Mouse (Mus musculus): ENCODE measurements at regions not wholly inside any gene's neighbourhood (a gene's known extent, or its start where the extent isn't known, plus 50 kb on each side); places are given as distances from the start of the nearest gene placed in this dataset.

DNA sequence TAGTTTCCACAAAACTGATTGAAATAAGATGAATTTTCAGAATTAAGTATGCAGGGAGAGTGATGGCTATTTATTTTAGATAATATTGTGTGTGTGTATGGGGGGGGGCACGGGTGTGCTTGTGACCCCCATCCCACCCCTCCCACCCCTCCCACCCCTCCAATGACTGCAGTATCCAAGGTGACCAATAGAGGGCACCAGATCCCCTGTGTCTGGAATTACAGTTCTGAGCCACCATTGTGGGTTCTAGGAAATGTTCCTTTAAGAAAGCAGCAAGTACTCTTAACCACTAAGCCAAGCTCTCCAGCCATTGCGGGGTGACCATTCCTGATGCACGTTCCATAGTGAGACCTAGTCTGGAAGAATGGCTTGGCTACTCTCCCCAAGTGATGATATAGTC is 101.1 kb upstream of the Rxfp2 start:
- no peaks in the 10 kb centered on the region for H3K27me3 ChIP-seq (ENCODE audit: control insufficient read depth, insufficient read depth, low read depth, low read length)
- no peaks in the 10 kb centered on the region for H3K9me3 ChIP-seq (ENCODE audit: control insufficient read depth, low read length)
- no peaks in the 10 kb centered on the region for H3K36me3 ChIP-seq (ENCODE audit: control insufficient read depth, insufficient read depth, low read length)
- no peak overlapping the region for H3K27ac ChIP-seq (ENCODE audit: low read length)
- no peaks in the 10 kb centered on the region for H3K4me1 ChIP-seq (replicated peaks; ENCODE audit: control insufficient read depth, insufficient read depth, low read length)
- H3K4me2 ChIP-seq (ENCODE audit: low read depth, low read length) = no peak overlapping the region
- 24% methylated on average over 3 of the region's 3 CpGs for WGBS
- ATAC-seq (ENCODE audit: low read depth) = no peak
- H3K4me3 ChIP-seq (ENCODE audit: low read length) = no peak overlapping the region
- no peak overlapping the region for H3K9ac ChIP-seq (ENCODE audit: low read length)

DNA sequence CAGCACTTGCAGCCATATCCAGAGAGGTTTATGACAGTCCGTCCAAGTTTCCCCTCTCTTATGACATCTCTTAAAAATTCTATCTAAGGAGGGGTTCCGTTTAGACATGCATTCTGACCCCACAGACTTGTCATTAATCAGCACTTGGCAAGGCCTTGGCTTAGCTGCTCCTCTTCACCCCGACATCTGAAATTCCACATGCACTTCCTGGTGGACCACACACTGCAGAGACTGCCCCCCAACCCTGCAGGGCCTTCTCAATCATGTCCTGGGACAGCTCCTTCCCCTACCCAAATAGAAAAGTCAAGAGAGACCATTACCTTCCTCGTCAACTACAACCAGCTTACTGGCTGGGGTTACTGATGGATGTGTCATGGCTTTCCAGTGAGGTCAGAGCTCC is 99.4 kb upstream of the Rxfp2 start:
- no peaks in the 10 kb centered on the region for H3K9me3 ChIP-seq (ENCODE audit: control insufficient read depth, low read length)
- H3K36me3 ChIP-seq (ENCODE audit: control insufficient read depth, insufficient read depth, low read length) = no peaks in the 10 kb centered on the region
- WGBS = 33% methylated on average over 4 of the region's 4 CpGs
- H3K4me1 ChIP-seq (replicated peaks; ENCODE audit: control insufficient read depth, insufficient read depth, low read length) = no peaks in the 10 kb centered on the region
- H3K27ac ChIP-seq (ENCODE audit: low read length) = no peak overlapping the region
- H3K4me2 ChIP-seq (ENCODE audit: low read depth, low read length) = no peak overlapping the region
- ATAC-seq (ENCODE audit: low read depth) = no peak
- no peak overlapping the region for H3K9ac ChIP-seq (ENCODE audit: low read length)
- H3K27me3 ChIP-seq (ENCODE audit: control insufficient read depth, insufficient read depth, low read depth, low read length) = no peaks in the 10 kb centered on the region
- no peak overlapping the region for H3K4me3 ChIP-seq (ENCODE audit: low read length)

- WGBS = 83% methylated on average over 4 of the region's 4 CpGs
- no peak for ATAC-seq (ENCODE audit: low read depth)
- no peaks in the 10 kb centered on the region for H3K4me1 ChIP-seq (replicated peaks; ENCODE audit: control insufficient read depth, insufficient read depth, low read length)
- no peaks in the 10 kb centered on the region for H3K36me3 ChIP-seq (ENCODE audit: control insufficient read depth, insufficient read depth, low read length)
- no peak overlapping the region for H3K4me2 ChIP-seq (ENCODE audit: low read depth, low read length)
- no peak overlapping the region for H3K4me3 ChIP-seq (ENCODE audit: low read length)
- no peak overlapping the region for H3K27ac ChIP-seq (ENCODE audit: low read length)
- H3K27me3 ChIP-seq (ENCODE audit: control insufficient read depth, insufficient read depth, low read depth, low read length) = no peaks in the 10 kb centered on the region
- no peaks in the 10 kb centered on the region for H3K9me3 ChIP-seq (ENCODE audit: control insufficient read depth, low read length)
- no peak overlapping the region for H3K9ac ChIP-seq (ENCODE audit: low read length)
These were observed 98.1 kb upstream of the Rxfp2 start for GRCm38 (mm10) chr5:149920326-149920725.

DNA sequence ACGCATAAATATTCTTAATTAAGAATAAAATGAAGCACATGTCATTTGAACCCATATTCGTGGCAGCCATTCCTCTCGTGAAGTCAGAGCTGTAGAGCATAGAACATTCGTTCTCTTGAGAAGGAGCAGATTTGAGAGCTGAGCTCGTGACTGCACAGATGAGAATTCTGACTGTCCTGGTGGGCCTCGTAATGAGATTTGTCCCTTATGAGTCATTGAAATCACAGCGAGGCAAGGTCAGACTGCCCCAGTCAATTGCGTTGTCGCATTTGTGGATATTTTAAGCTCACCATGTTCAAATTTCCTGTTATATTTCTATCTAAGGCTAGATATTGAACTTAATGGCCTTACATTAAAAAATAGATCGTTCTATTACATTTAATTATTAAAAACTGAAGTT is 94.0 kb upstream of the Rxfp2 start:
- Histone ChIP-seq H3K4me1 (replicated peaks; ENCODE audit: control insufficient read depth, insufficient read depth, low read length) (no peaks in the 10 kb centered on the region), H3K27me3 (ENCODE audit: control insufficient read depth, insufficient read depth, low read depth, low read length) (no peaks in the 10 kb centered on the region), H3K27ac (ENCODE audit: low read length) (no peak overlapping the region), H3K36me3 (ENCODE audit: control insufficient read depth, insufficient read depth, low read length) (no peaks in the 10 kb centered on the region), H3K4me2 (ENCODE audit: low read depth, low read length) (no peak overlapping the region), H3K9ac (ENCODE audit: low read length) (no peak overlapping the region), H3K9me3 (ENCODE audit: control insufficient read depth, low read length) (no peaks in the 10 kb centered on the region), H3K4me3 (ENCODE audit: low read length) (no peak overlapping the region)
- no peak for ATAC-seq (ENCODE audit: low read depth)
- WGBS = 86% methylated on average over 10 of the region's 10 CpGs

DNA sequence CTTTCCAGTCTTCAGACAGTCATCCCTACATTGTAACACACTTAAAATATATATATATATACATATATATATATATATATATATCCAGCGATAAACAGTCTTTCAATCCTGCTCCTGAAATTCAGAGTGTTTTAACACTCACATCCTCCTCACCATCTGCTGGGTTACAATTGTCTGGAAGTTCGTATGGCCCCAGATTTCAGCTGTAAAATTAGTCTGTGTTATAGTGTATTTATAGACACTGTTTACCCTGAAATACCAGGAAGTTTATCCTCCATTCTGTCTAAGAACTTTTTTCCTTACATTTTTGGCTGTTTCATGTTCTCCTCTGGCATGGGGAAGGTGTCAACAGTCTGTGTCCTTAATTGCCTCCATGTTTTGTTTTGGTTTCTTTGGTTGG is 91.7 kb upstream of the Rxfp2 start:
- Histone ChIP-seq H3K27ac (ENCODE audit: low read length) (no peak overlapping the region), H3K9ac (ENCODE audit: low read length) (no peak overlapping the region), H3K4me2 (ENCODE audit: low read depth, low read length) (no peak overlapping the region), H3K27me3 (ENCODE audit: control insufficient read depth, insufficient read depth, low read depth, low read length) (no peaks in the 10 kb centered on the region), H3K4me1 (replicated peaks; ENCODE audit: control insufficient read depth, insufficient read depth, low read length) (no peaks in the 10 kb centered on the region), H3K4me3 (ENCODE audit: low read length) (no peak overlapping the region), H3K9me3 (ENCODE audit: control insufficient read depth, low read length) (no peaks in the 10 kb centered on the region), H3K36me3 (ENCODE audit: control insufficient read depth, insufficient read depth, low read length) (no peaks in the 10 kb centered on the region)
- WGBS = 53% methylated on average over 2 of the region's 2 CpGs
- no peak for ATAC-seq (ENCODE audit: low read depth)

DNA sequence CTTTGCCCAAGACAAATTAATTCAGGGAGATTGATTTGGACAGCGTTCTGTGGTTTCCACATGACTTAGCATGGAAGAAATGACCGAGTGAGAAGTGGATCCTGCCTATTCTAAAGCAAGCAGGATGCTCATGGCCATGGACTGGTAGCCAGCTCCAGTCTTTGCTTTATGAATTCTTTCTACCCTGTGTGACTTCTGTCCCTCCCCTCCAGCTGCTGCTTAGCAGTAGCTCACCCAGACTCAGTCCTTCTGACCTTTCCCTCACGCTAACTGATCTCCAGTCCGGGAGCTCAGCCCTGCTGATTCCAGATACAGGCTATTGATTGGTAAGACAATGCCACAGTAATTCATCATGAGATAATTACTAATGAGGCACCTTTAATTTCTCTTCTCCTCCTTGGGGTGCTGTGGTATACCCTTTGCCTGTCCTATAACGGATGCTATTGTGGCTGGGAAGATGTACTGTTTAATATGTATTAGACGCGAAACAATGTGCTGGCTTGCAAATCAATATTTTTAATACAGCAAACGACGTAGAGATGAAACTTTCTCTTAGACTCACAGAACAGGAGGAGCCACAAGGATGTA is 86.8 kb upstream of the Rxfp2 start:
- Histone ChIP-seq H3K27ac (ENCODE audit: low read length) (no peak overlapping the region), H3K9ac (ENCODE audit: low read length) (no peak overlapping the region), H3K27me3 (ENCODE audit: control insufficient read depth, insufficient read depth, low read depth, low read length) (no peaks in the 10 kb centered on the region), H3K4me3 (ENCODE audit: low read length) (no peak overlapping the region), H3K4me1 (replicated peaks; ENCODE audit: control insufficient read depth, insufficient read depth, low read length) (no peaks in the 10 kb centered on the region), H3K36me3 (ENCODE audit: control insufficient read depth, insufficient read depth, low read length) (no peaks in the 10 kb centered on the region), H3K9me3 (ENCODE audit: control insufficient read depth, low read length) (no peaks in the 10 kb centered on the region), H3K4me2 (ENCODE audit: low read depth, low read length) (no peak overlapping the region)
- WGBS = 72% methylated on average over 9 of the region's 9 CpGs
- ATAC-seq (ENCODE audit: low read depth) = no peak

DNA sequence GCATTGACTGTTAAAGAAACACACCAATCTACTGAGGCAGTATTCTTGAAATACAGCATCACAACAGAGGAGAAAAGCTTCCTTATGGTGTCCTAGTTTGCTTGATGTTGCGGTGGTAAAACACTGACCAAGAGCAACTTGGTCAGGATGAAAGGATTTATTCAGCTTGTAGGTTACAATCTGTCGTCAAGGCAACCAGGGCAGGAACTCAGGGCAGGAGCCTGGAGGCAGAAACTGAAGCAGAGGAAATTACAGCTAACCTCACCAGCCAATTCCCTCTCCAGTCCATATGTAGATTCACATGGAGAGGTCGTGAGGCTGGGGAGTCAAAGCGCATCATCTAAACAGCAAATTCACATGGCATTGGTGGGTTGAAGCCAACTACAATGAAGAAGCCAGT is 86.3 kb upstream of the Rxfp2 start:
- ATAC-seq (ENCODE audit: low read depth) = no peak
- Histone ChIP-seq H3K9me3 (ENCODE audit: control insufficient read depth, low read length) (no peaks in the 10 kb centered on the region), H3K4me3 (ENCODE audit: low read length) (no peak overlapping the region), H3K9ac (ENCODE audit: low read length) (no peak overlapping the region), H3K4me2 (ENCODE audit: low read depth, low read length) (no peak overlapping the region), H3K4me1 (replicated peaks; ENCODE audit: control insufficient read depth, insufficient read depth, low read length) (no peaks in the 10 kb centered on the region), H3K27ac (ENCODE audit: low read length) (no peak overlapping the region), H3K36me3 (ENCODE audit: control insufficient read depth, insufficient read depth, low read length) (no peaks in the 10 kb centered on the region), H3K27me3 (ENCODE audit: control insufficient read depth, insufficient read depth, low read depth, low read length) (no peaks in the 10 kb centered on the region)
- WGBS = 58% methylated on average over 4 of the region's 4 CpGs

GRCm38 (mm10) chr5:149945651-149946050 is 72.8 kb upstream of the Rxfp2 start:
- Histone ChIP-seq H3K36me3 (ENCODE audit: control insufficient read depth, insufficient read depth, low read length) (no peaks in the 10 kb centered on the region), H3K27me3 (ENCODE audit: control insufficient read depth, insufficient read depth, low read depth, low read length) (no peaks in the 10 kb centered on the region), H3K4me1 (replicated peaks; ENCODE audit: control insufficient read depth, insufficient read depth, low read length) (no peaks in the 10 kb centered on the region), H3K9me3 (ENCODE audit: control insufficient read depth, low read length) (no peaks in the 10 kb centered on the region), H3K27ac (ENCODE audit: low read length) (no peak overlapping the region), H3K4me3 (ENCODE audit: low read length) (no peak overlapping the region), H3K9ac (ENCODE audit: low read length) (no peak overlapping the region), H3K4me2 (ENCODE audit: low read depth, low read length) (no peak overlapping the region)
- ATAC-seq (ENCODE audit: low read depth) = no peak

GRCm38 (mm10) chr5:149947491-149947890 is 71.0 kb upstream of the Rxfp2 start:
- H3K36me3 ChIP-seq (ENCODE audit: control insufficient read depth, insufficient read depth, low read length) = no peaks in the 10 kb centered on the region
- no peak overlapping the region for H3K9ac ChIP-seq (ENCODE audit: low read length)
- H3K4me2 ChIP-seq (ENCODE audit: low read depth, low read length) = no peak overlapping the region
- no peak overlapping the region for H3K27ac ChIP-seq (ENCODE audit: low read length)
- H3K4me3 ChIP-seq (ENCODE audit: low read length) = no peak overlapping the region
- 68% methylated on average over 2 of the region's 2 CpGs for WGBS
- no peaks in the 10 kb centered on the region for H3K4me1 ChIP-seq (replicated peaks; ENCODE audit: control insufficient read depth, insufficient read depth, low read length)
- H3K9me3 ChIP-seq (ENCODE audit: control insufficient read depth, low read length) = no peaks in the 10 kb centered on the region
- H3K27me3 ChIP-seq (ENCODE audit: control insufficient read depth, insufficient read depth, low read depth, low read length) = no peaks in the 10 kb centered on the region
- ATAC-seq (ENCODE audit: low read depth) = no peak

- no peaks in the 10 kb centered on the region for H3K36me3 ChIP-seq (ENCODE audit: control insufficient read depth, insufficient read depth, low read length)
- 87% methylated on average over 4 of the region's 4 CpGs for WGBS
- no peak overlapping the region for H3K9ac ChIP-seq (ENCODE audit: low read length)
- H3K27me3 ChIP-seq (ENCODE audit: control insufficient read depth, insufficient read depth, low read depth, low read length) = no peaks in the 10 kb centered on the region
- no peak overlapping the region for H3K4me2 ChIP-seq (ENCODE audit: low read depth, low read length)
- H3K27ac ChIP-seq (ENCODE audit: low read length) = no peak overlapping the region
- H3K9me3 ChIP-seq (ENCODE audit: control insufficient read depth, low read length) = no peaks in the 10 kb centered on the region
- H3K4me1 ChIP-seq (replicated peaks; ENCODE audit: control insufficient read depth, insufficient read depth, low read length) = no peaks in the 10 kb centered on the region
- H3K4me3 ChIP-seq (ENCODE audit: low read length) = no peak overlapping the region
- ATAC-seq (ENCODE audit: low read depth) = no peak
These were observed 61.5 kb upstream of the Rxfp2 start for GRCm38 (mm10) chr5:149956931-149957330.

All from lung, embryonic 16.5 days (tissue).